Mouse (Mus musculus) G1E (cell line): Measurements from ENCODE around the gene Gm28374.

ENCODE experiments used
- CTCF ChIP-seq: IDR thresholded peaks from 2 replicates; pipeline ENCODE4 v1.5.1; 2012; ENCODE audit warnings: low read depth, low read length, inconsistent platforms, mixed read lengths
- GATA1 ChIP-seq: IDR thresholded peaks from 2 replicates; pipeline ENCODE4 v1.6.1; 2012; ENCODE audit warnings: borderline replicate concordance, low read length, inconsistent platforms, mixed read lengths

DNA sequence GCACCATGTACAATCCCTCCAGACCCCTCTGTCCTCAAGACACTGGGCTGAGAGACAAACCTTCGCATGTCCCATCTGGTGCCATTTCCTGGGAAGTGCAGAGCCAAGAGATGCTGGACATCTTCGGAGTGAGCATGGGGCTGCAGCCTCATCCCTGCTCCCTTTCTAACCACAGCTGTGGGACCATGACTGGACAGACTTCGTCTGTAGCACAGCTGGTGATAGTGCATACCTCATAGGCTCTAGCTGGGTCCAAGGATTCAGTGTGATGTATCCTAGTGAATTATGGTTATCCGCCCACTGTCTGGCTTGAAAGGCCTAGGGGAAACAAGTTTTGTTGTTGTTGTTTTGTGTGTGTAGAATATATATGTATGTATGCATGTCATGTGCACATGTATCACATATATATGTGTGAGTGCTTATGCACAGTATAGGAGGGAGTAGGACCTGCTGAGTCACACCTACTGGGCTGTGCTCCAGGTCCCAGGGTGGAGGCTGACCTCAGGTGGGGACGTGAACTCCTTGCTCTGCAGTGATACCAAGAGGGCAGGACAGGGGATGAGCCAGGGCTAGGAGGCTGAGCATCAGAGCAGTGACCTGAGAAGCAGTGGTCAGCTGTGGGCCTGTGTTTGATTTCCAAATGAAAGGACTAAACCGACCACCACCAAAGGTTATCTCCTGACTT is 20.3 kb upstream of the Gm28374 start:
- TF ChIP-seq CTCF (no peak), GATA1 (no peak)
